Mouse (Mus musculus) MEL (cell line): ENCODE results near the gene Acly. TPM values are rescaled to one million over a fixed set of nuclear protein-coding genes. Genes with fewer than 3 reads are reported as not detected.

Experiments used
- DNase-seq: peaks from one replicate; pipeline ENCODE4 v3.0.0; 2011; ENCODE audit warnings: low read depth, low spot score
- H3K27ac ChIP-seq: 2 replicates; pipeline ENCODE4 v1.5.1; 2012; ENCODE audit warnings: low read depth, mild to moderate bottlenecking, control low read depth, low read length, moderate library complexity; ENCODE audit not compliant: control insufficient read depth
- H3K27me3 ChIP-seq, 2 experiments: fragments of 150-350 bp in 1 of 2; sonication (generic) in 1 of 2; 2 replicates each; pipeline ENCODE4 v1.6.1; 2012; ENCODE audit warnings: low read length in 2 of 2, mild to moderate bottlenecking in 2 of 2, improper control_type of control experiment in 1 of 2, moderate library complexity in 1 of 2; ENCODE audit not compliant: insufficient read depth in 2 of 2, control insufficient read depth in 1 of 2
- H3K36me3 ChIP-seq, 2 experiments: 2 replicates each; pipeline ENCODE4 v1.6.1; 2012 to 2014; ENCODE audit warnings: low read length in 2 of 2, improper control_type of control experiment in 1 of 2, inconsistent platforms in 1 of 2, mild to moderate bottlenecking in 1 of 2; ENCODE audit not compliant: insufficient read depth in 2 of 2, control insufficient read depth in 1 of 2
- H3K4me1 ChIP-seq, 2 experiments: fragments of 150-350 bp in 1 of 2; sonication (generic) in 1 of 2; 2 replicates each; pipeline ENCODE4 v1.6.1; 2012; ENCODE audit warnings: low read length in 2 of 2, improper control_type of control experiment in 1 of 2, mild to moderate bottlenecking in 1 of 2; ENCODE audit not compliant: insufficient read depth in 2 of 2, control insufficient read depth in 1 of 2
- H3K4me3 ChIP-seq, 2 experiments: fragments of 150-350 bp in 1 of 2; sonication (generic) in 1 of 2; 2 replicates each; pipeline ENCODE4 v1.5.1; 2012; ENCODE audit warnings: low read depth in 2 of 2, low read length in 2 of 2, mild to moderate bottlenecking in 2 of 2, moderate library complexity in 2 of 2, control low read depth in 1 of 2, improper control_type of control experiment in 1 of 2; ENCODE audit not compliant: control insufficient read depth in 1 of 2, insufficient read depth in 1 of 2
- H3K79me2 ChIP-seq: 2 replicates; pipeline ENCODE4 v1.6.1; 2012; ENCODE audit warnings: mild to moderate bottlenecking, low read length, moderate library complexity; ENCODE audit not compliant: control insufficient read depth, poor library complexity, insufficient read depth
- H3K9ac ChIP-seq: 2 replicates; pipeline ENCODE4 v1.6.1; 2012; ENCODE audit warnings: low read depth, mild to moderate bottlenecking, control low read depth, low read length, moderate library complexity; ENCODE audit not compliant: control insufficient read depth, poor library complexity, severe bottlenecking
- H3K9me3 ChIP-seq: fragments of 150-350 bp; sonication (generic); replicated peaks from 2 replicates; pipeline ENCODE4 v1.6.1; 2012; ENCODE audit warnings: mild to moderate bottlenecking, low read length, improper control_type of control experiment, moderate library complexity; ENCODE audit not compliant: insufficient read depth
- CHD1 ChIP-seq: IDR thresholded peaks from 2 replicates; pipeline ENCODE4 v1.6.1; 2012; ENCODE audit warnings: low read depth, mild to moderate bottlenecking, inconsistent platforms, low read length, improper control_type of control experiment
- CHD2 ChIP-seq: IDR thresholded peaks from 2 replicates; pipeline ENCODE4 v1.6.1; 2011; ENCODE audit warnings: low read length, improper control_type of control experiment
- CTCF ChIP-seq, 3 experiments: IDR thresholded peaks in 2 of 3; conservative IDR thresholded peaks in 1 of 3; 2 replicates each; pipeline ENCODE4 v1.5.1; 2011 to 2012; ENCODE audit warnings: low read length in 3 of 3, low read depth in 2 of 3, mild to moderate bottlenecking in 2 of 3, improper control_type of control experiment in 1 of 3, inconsistent platforms in 1 of 3, mixed read lengths in 1 of 3, moderate library complexity in 1 of 3; ENCODE audit not compliant: control insufficient read depth in 1 of 3, insufficient read depth in 1 of 3, poor library complexity in 1 of 3, severe bottlenecking in 1 of 3
- E2F4 ChIP-seq: IDR thresholded peaks from 2 replicates; pipeline ENCODE4 v1.6.1; 2011; ENCODE audit warnings: low read depth, low read length, improper control_type of control experiment, borderline replicate concordance
- ELF1 ChIP-seq: IDR thresholded peaks from 2 replicates; pipeline ENCODE4 v1.6.1; 2014; ENCODE audit warnings: low read depth, mild to moderate bottlenecking, inconsistent platforms, low read length, improper control_type of control experiment, moderate library complexity
- EP300 ChIP-seq, 2 experiments: IDR thresholded peaks; 2 replicates each; pipeline ENCODE4 v1.6.1; 2011; ENCODE audit warnings: improper control_type of control experiment in 2 of 2, low read length in 2 of 2, low read depth in 1 of 2, mild to moderate bottlenecking in 1 of 2
- ETS1 ChIP-seq: IDR thresholded peaks from 2 replicates; pipeline ENCODE4 v1.6.1; 2012; ENCODE audit warnings: low read depth, mild to moderate bottlenecking, inconsistent platforms, low read length, improper control_type of control experiment, moderate library complexity
- GABPA ChIP-seq: IDR thresholded peaks from 2 replicates; pipeline ENCODE4 v1.6.1; 2012; ENCODE audit warnings: low read depth, mild to moderate bottlenecking, inconsistent platforms, low read length, improper control_type of control experiment, moderate library complexity
- GATA1 ChIP-seq: IDR thresholded peaks from 2 replicates; pipeline ENCODE4 v1.6.1; 2011; ENCODE audit warnings: low read depth, low read length, improper control_type of control experiment
- HCFC1 ChIP-seq: IDR thresholded peaks from 2 replicates; pipeline ENCODE4 v1.6.1; 2012; ENCODE audit warnings: low read depth, mild to moderate bottlenecking, inconsistent platforms, low read length, improper control_type of control experiment, moderate library complexity
- JUND ChIP-seq: IDR thresholded peaks from 2 replicates; pipeline ENCODE4 v1.6.1; 2011; ENCODE audit warnings: low read depth, mild to moderate bottlenecking, improper control_type of control experiment, low read length
- KAT2A ChIP-seq: conservative IDR thresholded peaks from 2 replicates; pipeline ENCODE4 v1.6.1; 2012; ENCODE audit warnings: low read depth, low read length, improper control_type of control experiment, inconsistent platforms
- MAFK ChIP-seq: IDR thresholded peaks from 2 replicates; pipeline ENCODE4 v1.6.1; 2011; ENCODE audit warnings: low read depth, mild to moderate bottlenecking, low read length, improper control_type of control experiment, borderline replicate concordance
- MAX ChIP-seq: IDR thresholded peaks from 2 replicates; pipeline ENCODE4 v1.6.1; 2011; ENCODE audit warnings: low read length, improper control_type of control experiment
- MAZ ChIP-seq: IDR thresholded peaks from 2 replicates; pipeline ENCODE4 v1.6.1; 2012; ENCODE audit warnings: low read depth, mild to moderate bottlenecking, inconsistent platforms, low read length, improper control_type of control experiment
- MEF2A ChIP-seq: IDR thresholded peaks from 2 replicates; pipeline ENCODE4 v1.6.1; 2014; ENCODE audit warnings: low read depth, mild to moderate bottlenecking, inconsistent platforms, low read length, improper control_type of control experiment; ENCODE audit not compliant: poor library complexity, insufficient replicate concordance, severe bottlenecking; ENCODE audit errors: extremely low read depth
- MYB ChIP-seq: IDR thresholded peaks from 2 replicates; pipeline ENCODE4 v1.6.1; 2011; ENCODE audit warnings: mild to moderate bottlenecking, low read depth, low read length, improper control_type of control experiment
- NELFE ChIP-seq: IDR thresholded peaks from 2 replicates; pipeline ENCODE4 v1.6.1; 2011; ENCODE audit warnings: low read depth, low read length, improper control_type of control experiment
- NRF1 ChIP-seq: IDR thresholded peaks from 2 replicates; pipeline ENCODE4 v1.6.1; 2014; ENCODE audit warnings: low read depth, mild to moderate bottlenecking, inconsistent platforms, low read length, improper control_type of control experiment, moderate library complexity; ENCODE audit not compliant: poor library complexity, insufficient read depth, severe bottlenecking
- POLR2A ChIP-seq, 2 experiments: IDR thresholded peaks; 2 replicates each; pipeline ENCODE4 v1.6.1; 2011 to 2012; ENCODE audit warnings: low read length in 2 of 2, mild to moderate bottlenecking in 2 of 2, control low read depth in 1 of 2, improper control_type of control experiment in 1 of 2, low read depth in 1 of 2, moderate library complexity in 1 of 2; ENCODE audit not compliant: control insufficient read depth in 1 of 2, insufficient read depth in 1 of 2, poor library complexity in 1 of 2
- POLR2AphosphoS2 ChIP-seq: IDR thresholded peaks from 2 replicates; pipeline ENCODE4 v1.6.1; 2011; ENCODE audit warnings: low read length, improper control_type of control experiment
- POLR2AphosphoS5 ChIP-seq: IDR thresholded peaks from 2 replicates; pipeline ENCODE4 v1.6.1; 2012; ENCODE audit warnings: low read depth, borderline replicate concordance, mild to moderate bottlenecking, inconsistent platforms, low read length, moderate library complexity, mixed read lengths
- RAD21 ChIP-seq: IDR thresholded peaks from 2 replicates; pipeline ENCODE4 v1.6.1; 2011; ENCODE audit warnings: mild to moderate bottlenecking, low read depth, low read length, improper control_type of control experiment
- RCOR1 ChIP-seq: IDR thresholded peaks from 2 replicates; pipeline ENCODE4 v1.6.1; 2012; ENCODE audit warnings: low read depth, mild to moderate bottlenecking, inconsistent platforms, low read length, improper control_type of control experiment
- SIN3A ChIP-seq: IDR thresholded peaks from 2 replicates; pipeline ENCODE4 v1.6.1; 2012; ENCODE audit warnings: low read length, improper control_type of control experiment, inconsistent platforms
- SMC3 ChIP-seq: IDR thresholded peaks from 2 replicates; pipeline ENCODE4 v1.6.1; 2011; ENCODE audit warnings: low read depth, low read length, improper control_type of control experiment
- TAL1 ChIP-seq: IDR thresholded peaks from 2 replicates; pipeline ENCODE4 v1.6.1; 2012; ENCODE audit warnings: mild to moderate bottlenecking, inconsistent platforms, low read length, moderate library complexity, mixed read lengths
- TBP ChIP-seq: IDR thresholded peaks from 2 replicates; pipeline ENCODE4 v1.8.0; 2011; ENCODE audit warnings: low read depth, low read length, improper control_type of control experiment
- UBTF ChIP-seq: IDR thresholded peaks from 2 replicates; pipeline ENCODE4 v1.6.1; 2012; ENCODE audit warnings: low read depth, mild to moderate bottlenecking, inconsistent platforms, low read length, improper control_type of control experiment, moderate library complexity, borderline replicate concordance; ENCODE audit not compliant: insufficient read depth
- USF1 ChIP-seq: IDR thresholded peaks from 2 replicates; pipeline ENCODE4 v1.6.1; 2014; ENCODE audit warnings: low read depth, mild to moderate bottlenecking, inconsistent platforms, low read length, improper control_type of control experiment, moderate library complexity
- USF2 ChIP-seq, 2 experiments: IDR thresholded peaks; 2 replicates each; pipeline ENCODE4 v1.6.1; 2011 to 2012; ENCODE audit warnings: improper control_type of control experiment in 2 of 2, low read length in 2 of 2, borderline replicate concordance in 1 of 2, inconsistent platforms in 1 of 2, low read depth in 1 of 2, mild to moderate bottlenecking in 1 of 2; ENCODE audit not compliant: insufficient read depth in 1 of 2
- ZC3H11A ChIP-seq: IDR thresholded peaks from 2 replicates; pipeline ENCODE4 v1.6.1; 2012; ENCODE audit warnings: low read depth, mild to moderate bottlenecking, inconsistent platforms, low read length, improper control_type of control experiment
- ZKSCAN1 ChIP-seq: IDR thresholded peaks from 2 replicates; pipeline ENCODE4 v1.6.1; 2012; ENCODE audit warnings: low read depth, mild to moderate bottlenecking, inconsistent platforms, low read length, improper control_type of control experiment, moderate library complexity
- ZMIZ1 ChIP-seq: IDR thresholded peaks from 2 replicates; pipeline ENCODE4 v1.6.1; 2012; ENCODE audit warnings: low read depth, mild to moderate bottlenecking, inconsistent platforms, low read length, improper control_type of control experiment, moderate library complexity
- ZNF384 ChIP-seq: IDR thresholded peaks from 2 replicates; pipeline ENCODE4 v1.6.1; 2012; ENCODE audit warnings: low read depth, mild to moderate bottlenecking, inconsistent platforms, low read length, improper control_type of control experiment
- polyA plus RNA-seq, 2 experiments: library from polyadenylated mRNA; stranded (reverse) in 1 of 2; unstranded in 1 of 2; fragments of >175 nt in 1 of 2; fragments of >200 nt in 1 of 2; gene quantifications; 2 replicates each; pipeline versions ENCODE4 v1.2.1 to v1.2.4; 2012; ENCODE audit warnings: low replicate concordance in 2 of 2, low read depth in 1 of 2; ENCODE audit not compliant: insufficient read length in 2 of 2, insufficient read depth in 1 of 2, missing spikeins in 1 of 2
- total RNA-seq: library from RNA; depleted of rRNA; stranded (reverse); fragments of 300-350 nt; gene quantifications from 2 replicates; pipeline ENCODE4 v1.2.3, GENCODE M21; 2012

Gene Acly
- total and polyA plus RNA-seq, 3 experiments: 167 to 234 TPM; not detected in 1

DNA sequence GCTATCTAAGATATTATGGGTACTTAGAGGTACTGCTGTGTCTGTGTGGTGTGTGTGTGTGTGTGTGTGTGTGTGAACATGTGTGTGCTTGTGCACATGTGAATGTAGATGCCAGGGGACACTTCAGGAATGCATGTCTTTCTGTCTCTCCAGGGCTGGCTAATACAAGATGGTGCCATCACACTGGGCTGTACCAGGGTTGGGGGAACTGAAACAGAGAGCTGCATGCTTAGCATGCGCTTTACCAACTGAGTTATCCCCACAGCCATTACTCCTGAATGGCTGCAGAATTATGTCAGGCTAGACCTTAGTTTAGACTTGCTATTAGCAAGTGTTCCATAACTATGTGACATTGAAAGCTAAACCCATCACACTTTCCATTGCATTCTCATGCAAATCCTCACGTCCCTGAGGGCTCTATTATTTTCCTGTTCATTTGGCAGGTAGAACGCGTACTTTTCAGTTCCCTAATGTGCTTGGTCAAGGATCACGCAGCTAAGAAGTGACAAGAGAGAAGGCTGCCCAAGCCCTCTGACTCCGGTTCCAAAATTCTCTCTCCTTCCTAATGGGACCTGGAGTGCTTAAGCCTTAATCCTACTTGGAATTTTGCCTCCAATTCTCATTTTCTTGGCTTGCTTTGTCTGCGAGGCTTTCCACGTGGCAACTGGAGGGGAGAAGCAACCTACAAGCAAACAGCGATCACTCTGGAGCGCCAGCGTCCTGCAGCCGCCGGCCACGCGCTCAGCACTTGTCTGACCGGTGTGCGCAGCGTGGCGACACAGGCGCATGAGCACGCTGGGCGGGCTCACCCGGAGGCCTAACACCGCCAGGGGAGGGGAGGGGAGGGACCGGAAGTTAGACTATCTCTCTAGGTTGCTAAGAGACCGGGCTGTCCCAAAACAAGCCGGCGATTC lies 17.3 kb upstream of the Acly start, which contains the start of gene Ttc25:
Ttc25 (plus strand) TSS at position 776 of the 914 bp plus-strand sequence.
- Histone ChIP-seq H3K4me1 (peaks cover 11 to 43% of the 10 kb centered on the region in 2 experiments), H3K4me3 (peak within 1 kb of the TSS; percentile 68 to 73), H3K79me2 (peaks cover 1% of the 10 kb centered on the region; the same call in 1 of the 2 replicates), H3K27ac (peak within 1 kb of the TSS; percentile 68), H3K36me3 (peaks cover 0 to 24% of the 10 kb centered on the region in 2 experiments; a peak in 2 of 4 replicates), H3K27me3 (no peaks in the 10 kb centered on the region), H3K9ac (peak within 1 kb of the TSS; percentile 82), H3K9me3 (no peaks in the 10 kb centered on the region)
- peak; percentile 99 for DNase-seq
- TF ChIP-seq GABPA (no peak), RCOR1 (peak; percentile 33; the same call in 1 of the 2 replicates), POLR2AphosphoS5 (no peak; the same call in 1 of the 2 replicates), CHD1 (0 out of 2 replicates have a peak, but pooled peaks have one; percentile 50), NELFE (peak; percentile 100), ETS1 (peak; percentile 62; the same call in 1 of the 2 replicates), JUND (no peak), MAX (peak; percentile 98), MEF2A (no peak), TBP (peak; percentile 83), ZC3H11A (no peak), E2F4 (no peak), USF1 (peak; percentile 37; the same call in 1 of the 2 replicates), ELF1 (peak; percentile 84), ZNF384 (no peak), MAFK (no peak), ZKSCAN1 (no peak), POLR2AphosphoS2 (peak; percentile 100), SMC3 (no peak), TAL1 (no peak), USF2 (IDR thresholded peaks at IDR 0.05; ENCODE audit: borderline replicate concordance in 1 of 2, insufficient read depth in 1 of 2, low read depth in 1 of 2, low read length in 2 of 2) (no peak), GATA1 (peak; percentile 76), RAD21 (no peak), ZMIZ1 (peak; percentile 99), UBTF (no peak), EP300 (IDR thresholded peaks at IDR 0.05; ENCODE audit: low read depth in 1 of 2, low read length in 2 of 2) (peak in 1 of 2 experiments; percentile 43; a peak in 2 of 4 replicates), CHD2 (no peak), SIN3A (peak; percentile 99), NRF1 (peak; percentile 87), MAZ (peak; percentile 93), MYB (no peak), CTCF (IDR thresholded peaks at IDR 0.05 in 2 of 3, conservative IDR thresholded peaks at IDR 0.05 in 1 of 3; ENCODE audit: control insufficient read depth in 1 of 3, insufficient read depth in 1 of 3, low read depth in 2 of 3, low read length in 3 of 3, poor library complexity in 1 of 3, severe bottlenecking in 1 of 3) (no peak), POLR2A (IDR thresholded peaks at IDR 0.05; ENCODE audit: control insufficient read depth in 1 of 2, insufficient read depth in 1 of 2, low read depth in 1 of 2, low read length in 2 of 2, poor library complexity in 1 of 2) (peak; percentile 99 to 100), KAT2A (no peak; the same call in 1 of the 2 replicates), HCFC1 (peak; percentile 79)
